Mouse (Mus musculus): ENCODE results near the gene Flt1. TPM values are rescaled to one million over a fixed set of nuclear protein-coding genes. Genes with fewer than 3 reads are reported as not detected.

Gene Flt1
- polyA plus RNA-seq, 1 experiment from 2014 or later: 0.03 TPM

DNA sequence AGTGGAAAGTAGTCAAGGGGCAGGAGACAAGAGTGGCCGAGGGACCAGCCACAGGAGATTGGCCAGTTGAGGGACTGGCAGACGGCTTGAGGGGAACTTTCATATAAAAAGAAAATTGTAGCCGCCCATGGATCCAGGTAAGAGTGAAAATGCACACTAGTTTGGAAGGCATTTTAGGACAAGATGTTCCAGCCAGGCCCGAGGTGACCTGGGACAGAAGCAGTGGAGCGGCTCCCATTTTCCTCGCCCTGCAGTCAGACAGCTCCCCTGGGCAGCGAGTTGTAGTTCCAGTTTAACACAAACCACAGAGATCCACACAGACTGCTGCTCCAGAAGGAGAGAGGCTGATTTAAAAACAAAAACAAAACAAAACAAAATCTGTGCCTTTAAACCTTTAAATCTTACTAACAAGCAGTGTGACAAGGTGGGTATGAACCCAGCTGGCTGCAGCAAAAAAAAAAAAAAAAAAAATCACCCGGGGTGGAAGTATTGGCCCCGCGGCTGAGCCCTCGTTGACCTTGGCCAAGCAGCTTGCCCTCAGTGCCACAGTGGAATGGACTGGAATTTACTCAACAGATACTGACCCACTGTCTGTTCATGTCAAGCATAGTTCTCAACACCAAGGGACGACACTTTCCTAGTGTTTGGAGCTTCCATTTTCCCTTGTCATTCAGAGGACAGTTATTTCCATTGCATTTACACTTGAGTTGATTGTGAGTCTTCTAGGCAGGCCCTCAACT, 176.6 kb downstream of the Flt1 start:
- Histone ChIP-seq H3K36me3 (ENCODE audit: inconsistent target) (peaks cover 57% of the 10 kb centered on the region), H3K27ac (no peak overlapping the region), H3K79me2 (ENCODE audit: inconsistent target) (no peaks in the 10 kb centered on the region; the same call in 1 of the 2 replicates), H3K4me3 (ENCODE audit: inconsistent target) (no peak overlapping the region)
- WGBS (ENCODE audit: missing documents): 95% methylated on average over 12 of the region's 12 CpGs

DNA sequence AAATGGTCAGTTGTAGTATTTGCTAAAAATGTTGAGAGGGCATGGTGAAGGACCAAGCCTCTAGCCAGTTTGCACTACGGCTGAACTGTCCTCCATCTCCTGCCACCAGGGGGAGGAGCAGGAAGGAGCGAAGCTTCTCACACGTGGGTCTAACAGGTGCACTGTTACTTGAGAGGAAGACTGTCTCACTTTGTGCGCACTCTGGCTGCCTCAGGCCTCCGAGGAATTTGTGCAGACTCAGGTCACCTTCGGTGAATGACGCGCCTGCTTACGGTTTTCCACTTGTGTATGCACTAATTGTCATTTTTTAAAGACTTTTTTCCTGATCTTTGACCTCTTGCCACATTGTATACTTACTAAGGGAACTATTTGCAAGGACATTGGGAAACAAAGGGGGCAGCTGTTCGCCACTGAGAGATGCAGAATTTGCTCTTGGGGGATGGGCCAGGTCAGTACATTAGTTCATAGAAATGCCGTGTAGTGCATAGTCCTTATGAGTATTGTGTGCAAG, 180.0 kb downstream of the Flt1 start:
- Histone ChIP-seq H3K79me2 (ENCODE audit: inconsistent target) (no peaks in the 10 kb centered on the region; the same call in 1 of the 2 replicates), H3K27ac (no peak overlapping the region), H3K36me3 (ENCODE audit: inconsistent target) (peaks cover 66% of the 10 kb centered on the region), H3K4me3 (ENCODE audit: inconsistent target) (no peak overlapping the region)
- WGBS (ENCODE audit: missing documents): 83% methylated on average over 11 of the region's 11 CpGs

DNA sequence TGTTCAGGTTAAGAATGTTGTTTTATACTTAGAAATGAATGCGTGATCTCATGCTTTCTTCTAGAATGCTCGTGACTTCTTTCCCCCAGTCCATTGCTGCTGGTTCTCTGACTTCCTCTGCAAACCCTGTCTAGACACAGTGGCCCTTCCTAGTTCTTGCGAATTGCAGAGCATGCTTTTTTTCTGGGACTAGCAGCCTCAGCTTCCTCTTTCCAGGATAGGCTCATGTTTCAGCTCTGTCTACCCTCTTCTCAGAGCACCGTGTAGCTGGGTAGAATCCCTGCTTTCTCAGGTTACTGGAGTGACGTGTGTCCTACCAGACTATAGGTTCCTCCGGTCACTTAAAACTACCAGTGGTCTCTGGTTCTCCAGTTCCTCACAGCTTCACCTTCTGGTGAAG, 183.5 kb downstream of the Flt1 start:
- peak overlapping the region; percentile 63 for H3K27ac ChIP-seq
- H3K36me3 ChIP-seq (ENCODE audit: inconsistent target): peaks cover 55% of the 10 kb centered on the region
- H3K4me3 ChIP-seq (ENCODE audit: inconsistent target): no peak overlapping the region
- H3K79me2 ChIP-seq (ENCODE audit: inconsistent target): no peaks in the 10 kb centered on the region; the same call in 1 of the 2 replicates
- WGBS (ENCODE audit: missing documents): 18% methylated on average over 6 of the region's 6 CpGs

DNA sequence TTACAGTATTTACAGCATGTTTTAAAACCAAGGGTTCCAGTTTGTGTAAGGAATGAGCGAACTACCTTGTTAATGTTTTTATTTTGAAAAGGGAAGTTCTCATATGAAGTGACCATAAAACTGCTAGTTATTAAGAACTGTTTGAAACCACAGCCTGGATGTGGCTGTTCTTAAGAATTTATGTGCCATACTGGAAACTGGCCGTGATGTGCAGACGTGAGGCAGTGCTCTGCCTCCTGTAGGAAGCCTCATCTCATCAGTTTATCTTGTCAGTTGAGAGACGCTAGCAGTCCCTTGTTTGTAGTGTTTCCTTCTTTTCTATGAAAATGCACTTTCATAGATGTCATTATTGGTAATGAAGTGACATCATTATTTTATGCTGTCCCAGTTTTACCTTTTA, 186.0 kb downstream of the Flt1 start:
- WGBS (ENCODE audit: missing documents): 30% methylated on average over 4 of the region's 4 CpGs
- Histone ChIP-seq H3K27ac (no peak overlapping the region), H3K4me3 (ENCODE audit: inconsistent target) (no peak overlapping the region), H3K36me3 (ENCODE audit: inconsistent target) (peaks cover 52% of the 10 kb centered on the region), H3K79me2 (ENCODE audit: inconsistent target) (no peaks in the 10 kb centered on the region; the same call in 1 of the 2 replicates)

DNA sequence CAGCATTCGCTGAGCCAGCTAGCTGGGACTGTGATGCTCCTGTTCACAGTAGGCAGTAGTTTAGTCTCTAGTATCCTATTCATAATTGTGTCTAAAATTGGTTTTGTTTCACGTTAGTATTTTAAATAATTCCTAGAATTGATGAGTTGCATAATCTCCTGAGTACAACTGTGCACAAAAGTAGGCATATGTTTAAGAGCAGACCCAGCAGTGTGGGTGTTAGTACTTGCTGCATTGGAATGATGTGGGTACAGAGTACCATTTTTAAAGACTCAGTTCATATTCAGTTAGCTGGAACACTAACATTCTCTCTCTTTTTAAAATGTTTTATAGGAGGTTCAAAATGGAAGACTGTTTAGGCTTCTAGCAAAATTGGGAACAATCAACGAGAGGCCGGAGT, 186.4 kb downstream of the Flt1 start:
- Histone ChIP-seq H3K36me3 (ENCODE audit: inconsistent target) (peaks cover 49% of the 10 kb centered on the region), H3K27ac (no peak overlapping the region), H3K4me3 (ENCODE audit: inconsistent target) (no peak overlapping the region), H3K79me2 (ENCODE audit: inconsistent target) (no peaks in the 10 kb centered on the region; the same call in 1 of the 2 replicates)
- 80% methylated on average over 4 of the region's 4 CpGs for WGBS (ENCODE audit: missing documents)

DNA sequence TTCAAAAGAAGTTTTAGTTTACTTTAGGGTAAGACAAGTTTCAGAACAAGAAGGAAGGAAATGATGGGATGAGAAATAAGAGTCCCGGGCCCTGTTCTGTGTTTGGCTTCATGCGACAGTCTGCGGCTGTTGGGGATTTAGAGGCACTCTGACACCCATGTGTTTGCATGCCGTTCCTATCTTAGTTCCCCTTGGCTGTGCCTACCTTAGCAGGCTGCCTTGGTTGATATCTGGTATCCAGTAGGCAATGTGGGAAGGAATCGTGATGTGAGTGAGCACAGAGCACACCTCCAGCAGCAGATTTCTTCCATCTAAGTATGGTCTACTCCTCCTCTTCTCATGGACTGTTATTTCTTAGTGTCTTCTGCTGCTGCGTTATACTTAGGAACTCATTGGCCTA, 193.8 kb downstream of the Flt1 start:
- H3K36me3 ChIP-seq (ENCODE audit: inconsistent target): peaks cover 27% of the 10 kb centered on the region
- WGBS (ENCODE audit: missing documents): 61% methylated on average over 5 of the region's 6 CpGs
- H3K4me3 ChIP-seq (ENCODE audit: inconsistent target): no peak overlapping the region
- no peaks in the 10 kb centered on the region for H3K79me2 ChIP-seq (ENCODE audit: inconsistent target)
- no peak overlapping the region for H3K27ac ChIP-seq

DNA sequence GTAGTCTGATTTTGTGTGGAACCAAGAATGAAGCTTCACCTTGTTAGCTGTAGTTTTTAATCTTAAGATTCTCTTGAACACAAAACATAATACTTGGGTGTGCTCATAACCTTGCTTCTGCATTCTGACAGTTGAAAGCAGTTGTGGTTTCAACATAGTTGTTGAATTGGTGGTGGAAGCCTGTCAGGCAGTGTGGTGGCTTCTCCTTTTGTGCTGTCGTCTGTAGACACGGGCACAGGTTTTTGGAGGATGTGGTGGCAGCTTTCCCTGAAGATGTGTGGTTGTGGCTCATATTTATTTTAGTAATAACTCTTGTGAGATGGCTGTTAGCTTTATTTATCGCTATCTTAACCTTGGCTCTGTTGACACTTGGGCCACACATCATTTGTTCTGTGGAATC, 198.0 kb downstream of the Flt1 start:
- Histone ChIP-seq H3K79me2 (ENCODE audit: inconsistent target) (no peaks in the 10 kb centered on the region), H3K36me3 (ENCODE audit: inconsistent target) (peaks cover 19% of the 10 kb centered on the region), H3K27ac (no peak overlapping the region), H3K4me3 (ENCODE audit: inconsistent target) (no peak overlapping the region)
- 4% methylated on average over 3 of the region's 3 CpGs for WGBS (ENCODE audit: missing documents)

DNA sequence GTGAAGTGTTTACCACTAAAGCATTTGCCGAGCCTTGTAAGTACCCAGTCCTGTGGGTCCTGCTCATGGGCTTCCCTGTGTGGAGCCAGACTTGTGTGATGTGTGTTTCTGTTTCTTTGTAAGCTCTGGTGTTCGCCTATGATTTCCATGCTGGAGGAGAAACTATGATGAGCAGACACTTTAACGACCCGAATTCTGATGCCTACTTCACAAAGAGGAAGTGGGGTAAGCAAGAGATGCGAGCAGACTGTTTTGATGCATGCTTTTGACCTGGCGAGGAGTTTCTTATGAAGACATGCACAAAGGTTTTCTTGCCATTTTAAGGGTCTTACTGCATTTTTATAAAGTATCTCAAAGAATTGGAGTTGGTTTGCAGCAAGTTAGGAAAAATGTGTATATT, 198.8 kb downstream of the Flt1 start:
- Histone ChIP-seq H3K27ac (no peak overlapping the region), H3K79me2 (ENCODE audit: inconsistent target) (no peaks in the 10 kb centered on the region), H3K36me3 (ENCODE audit: inconsistent target) (peaks cover 27% of the 10 kb centered on the region), H3K4me3 (ENCODE audit: inconsistent target) (no peak overlapping the region)
- 19% methylated on average over 6 of the region's 6 CpGs for WGBS (ENCODE audit: missing documents)

Other genes starting within 250 kb of the Flt1 start
- gene Pomp, start 134.4 kb upstream of the Flt1 start, polyA plus RNA-seq (2018): 325 to 524 TPM (median 378 TPM) in 3 replicates
- 44.5 to 143 TPM (median 102 TPM) in 3 replicates for gene Slc46a3, start 168.8 kb upstream of the Flt1 start, polyA plus RNA-seq (2018)
- 0.87 to 2.7 TPM (median 2.6 TPM) in 3 replicates for gene Mtus2, start 231.3 kb upstream of the Flt1 start, polyA plus RNA-seq (2018)

Data from macrophage (primary cell).